Mouse (Mus musculus): ENCODE data around the gene Hgfac. TPM values are rescaled to one million over a fixed set of nuclear protein-coding genes. Genes with fewer than 3 reads are reported as not detected.

Hgfac gene
- polyA plus RNA-seq, 1 experiment, result 5.8 TPM

- no peak overlapping the region for H3K27ac ChIP-seq (ENCODE audit: control insufficient read depth, insufficient read depth, low read depth, low read length, poor library complexity)
- no peaks in the 10 kb centered on the region; the same call in 1 of the 2 replicates for H3K4me1 ChIP-seq (ENCODE audit: control insufficient read depth, insufficient read depth, low read length)
- WGBS, result 96% methylated on average over 1 of the region's 1 CpGs
- TF ChIP-seq CTCF (IDR thresholded peaks at IDR 0.05; ENCODE audit: control insufficient read depth, insufficient read depth, low read length), result no peak
- TF ChIP-seq POLR2A (IDR thresholded peaks at IDR 0.05; ENCODE audit: borderline replicate concordance, control insufficient read depth, low read depth, low read length), result no peak
- H3K4me3 ChIP-seq (replicated peaks; ENCODE audit: control insufficient read depth, low read depth, low read length), result no peak overlapping the region
Observed at GRCm38 (mm10) chr5:35029303-35029702, 12.0 kb upstream of the Hgfac start.

DNA sequence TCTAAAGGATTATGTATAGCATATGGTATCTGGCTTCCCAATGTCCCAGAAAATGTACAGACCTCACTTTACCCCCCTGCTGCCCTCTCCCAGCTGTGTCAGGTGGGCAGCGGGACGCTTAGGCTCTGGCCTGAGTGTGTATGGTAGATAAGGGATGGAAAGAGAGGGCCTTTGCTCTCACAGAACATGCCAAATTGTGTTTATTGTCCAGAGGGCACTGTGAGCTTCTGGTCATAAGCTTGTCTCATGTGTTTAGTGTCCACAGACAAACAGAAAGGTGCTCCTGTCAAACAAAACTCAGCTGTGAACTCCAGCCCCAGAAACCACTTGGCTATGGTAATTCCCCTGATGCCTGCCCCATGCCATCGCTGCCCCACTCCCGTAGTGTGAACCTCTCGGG, 11.6 kb upstream of the Hgfac start:
- 97% methylated on average over 5 of the region's 5 CpGs for WGBS
- Histone ChIP-seq H3K4me1 (ENCODE audit: control insufficient read depth, insufficient read depth, low read length) (no peaks in the 10 kb centered on the region; the same call in 1 of the 2 replicates), H3K27ac (ENCODE audit: control insufficient read depth, insufficient read depth, low read depth, low read length, poor library complexity) (no peak overlapping the region), H3K4me3 (replicated peaks; ENCODE audit: control insufficient read depth, low read depth, low read length) (no peak overlapping the region)
- TF ChIP-seq CTCF (IDR thresholded peaks at IDR 0.05; ENCODE audit: control insufficient read depth, insufficient read depth, low read length) (no peak), POLR2A (IDR thresholded peaks at IDR 0.05; ENCODE audit: borderline replicate concordance, control insufficient read depth, low read depth, low read length) (no peak)

DNA sequence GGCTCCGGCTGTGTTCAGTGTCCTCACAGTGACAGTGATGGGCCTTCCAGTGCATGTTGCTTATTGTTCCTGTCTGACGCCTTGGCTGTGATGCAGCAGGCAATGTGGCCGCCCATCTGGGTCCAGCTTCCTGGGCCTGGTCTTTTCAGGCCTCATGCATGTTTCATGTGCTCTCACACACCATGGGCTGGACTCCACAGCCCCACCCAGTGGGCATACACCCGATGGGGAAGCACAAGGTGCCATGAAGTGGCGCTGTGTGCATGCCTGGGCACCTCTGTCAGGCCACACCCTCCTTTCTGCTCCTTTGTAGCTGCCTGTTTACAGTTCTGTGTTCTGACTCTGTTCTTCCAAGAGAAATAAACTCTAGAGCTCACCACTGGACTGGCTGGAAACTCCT, 8.2 kb upstream of the Hgfac start:
- 52% methylated on average over 5 of the region's 5 CpGs for WGBS

GRCm38 (mm10) chr5:35033619-35034018, 7.7 kb upstream of the Hgfac start:
- TF ChIP-seq CTCF (IDR thresholded peaks at IDR 0.05; ENCODE audit: control insufficient read depth, insufficient read depth, low read length) (no peak), POLR2A (IDR thresholded peaks at IDR 0.05; ENCODE audit: borderline replicate concordance, control insufficient read depth, low read depth, low read length) (no peak)
- WGBS, result 39% methylated on average over 1 of the region's 1 CpGs
- Histone ChIP-seq H3K4me3 (replicated peaks; ENCODE audit: control insufficient read depth, low read depth, low read length) (no peak overlapping the region), H3K4me1 (ENCODE audit: control insufficient read depth, insufficient read depth, low read length) (no peaks in the 10 kb centered on the region; the same call in 1 of the 2 replicates), H3K27ac (ENCODE audit: control insufficient read depth, insufficient read depth, low read depth, low read length, poor library complexity) (no peak overlapping the region; the same call in 1 of the 2 replicates)

More for the DNA sequence above, 8.2 kb upstream of the Hgfac start:
- no peaks in the 10 kb centered on the region; the same call in 1 of the 2 replicates for H3K4me1 ChIP-seq (ENCODE audit: control insufficient read depth, insufficient read depth, low read length)
- no peak overlapping the region for H3K27ac ChIP-seq (ENCODE audit: control insufficient read depth, insufficient read depth, low read depth, low read length, poor library complexity)
- H3K4me3 ChIP-seq (replicated peaks; ENCODE audit: control insufficient read depth, low read depth, low read length), result no peak overlapping the region
- TF ChIP-seq CTCF (IDR thresholded peaks at IDR 0.05; ENCODE audit: control insufficient read depth, insufficient read depth, low read length), result peak; percentile 63
- TF ChIP-seq POLR2A (IDR thresholded peaks at IDR 0.05; ENCODE audit: borderline replicate concordance, control insufficient read depth, low read depth, low read length), result no peak

DNA sequence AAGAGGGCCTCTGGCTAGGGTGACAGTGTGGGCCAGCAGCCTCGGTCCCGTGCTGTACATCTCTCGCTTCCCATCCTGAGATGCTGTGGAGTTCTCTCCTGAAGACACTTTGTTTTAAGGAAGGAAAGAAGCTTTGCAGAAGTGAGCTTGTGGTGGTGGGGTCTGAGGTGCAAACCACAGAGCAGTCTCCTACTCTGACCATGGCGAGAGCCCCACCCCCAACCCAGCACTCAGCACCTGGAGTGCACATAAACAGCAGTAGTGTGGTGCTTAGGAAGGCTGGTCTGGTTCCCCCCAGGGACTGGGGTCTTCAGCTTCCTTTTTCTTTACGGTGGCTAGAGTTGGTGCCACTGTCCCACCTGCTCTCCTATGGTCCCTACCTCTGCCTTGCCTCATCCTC, 6.2 kb upstream of the Hgfac start:
- Histone ChIP-seq H3K27ac (ENCODE audit: control insufficient read depth, insufficient read depth, low read depth, low read length, poor library complexity) (peak overlapping the region; percentile 42), H3K4me1 (ENCODE audit: control insufficient read depth, insufficient read depth, low read length) (no peaks in the 10 kb centered on the region; the same call in 1 of the 2 replicates), H3K4me3 (replicated peaks; ENCODE audit: control insufficient read depth, low read depth, low read length) (no peak overlapping the region)
- 15% methylated on average over 5 of the region's 5 CpGs for WGBS
- no peak for TF ChIP-seq POLR2A (IDR thresholded peaks at IDR 0.05; ENCODE audit: borderline replicate concordance, control insufficient read depth, low read depth, low read length)
- no peak for TF ChIP-seq CTCF (IDR thresholded peaks at IDR 0.05; ENCODE audit: control insufficient read depth, insufficient read depth, low read length)

- TF ChIP-seq CTCF (IDR thresholded peaks at IDR 0.05; ENCODE audit: control insufficient read depth, insufficient read depth, low read length), result no peak
- TF ChIP-seq POLR2A (IDR thresholded peaks at IDR 0.05; ENCODE audit: borderline replicate concordance, control insufficient read depth, low read depth, low read length), result no peak
- WGBS, result 17% methylated on average over 4 of the region's 4 CpGs
- Histone ChIP-seq H3K27ac (ENCODE audit: control insufficient read depth, insufficient read depth, low read depth, low read length, poor library complexity) (0 out of 2 replicates have a peak overlapping the region, but pooled peaks have one; percentile 42), H3K4me1 (ENCODE audit: control insufficient read depth, insufficient read depth, low read length) (no peaks in the 10 kb centered on the region; the same call in 1 of the 2 replicates), H3K4me3 (replicated peaks; ENCODE audit: control insufficient read depth, low read depth, low read length) (no peak overlapping the region)
Observed at GRCm38 (mm10) chr5:35035795-35036194, 5.5 kb upstream of the Hgfac start.

GRCm38 (mm10) chr5:35037438-35037837, 3.9 kb upstream of the Hgfac start:
- Histone ChIP-seq H3K4me1 (ENCODE audit: control insufficient read depth, insufficient read depth, low read length) (no peaks in the 10 kb centered on the region; the same call in 1 of the 2 replicates), H3K4me3 (replicated peaks; ENCODE audit: control insufficient read depth, low read depth, low read length) (no peak overlapping the region), H3K27ac (ENCODE audit: control insufficient read depth, insufficient read depth, low read depth, low read length, poor library complexity) (no peak overlapping the region)
- TF ChIP-seq CTCF (IDR thresholded peaks at IDR 0.05; ENCODE audit: control insufficient read depth, insufficient read depth, low read length), result no peak
- no peak for TF ChIP-seq POLR2A (IDR thresholded peaks at IDR 0.05; ENCODE audit: borderline replicate concordance, control insufficient read depth, low read depth, low read length)

- Histone ChIP-seq H3K4me3 (replicated peaks; ENCODE audit: control insufficient read depth, low read depth, low read length) (no peak overlapping the region), H3K4me1 (ENCODE audit: control insufficient read depth, insufficient read depth, low read length) (no peaks in the 10 kb centered on the region; the same call in 1 of the 2 replicates), H3K27ac (ENCODE audit: control insufficient read depth, insufficient read depth, low read depth, low read length, poor library complexity) (no peak overlapping the region)
- WGBS, result 6% methylated on average over 10 of the region's 10 CpGs
- TF ChIP-seq POLR2A (IDR thresholded peaks at IDR 0.05; ENCODE audit: borderline replicate concordance, control insufficient read depth, low read depth, low read length) (no peak), CTCF (IDR thresholded peaks at IDR 0.05; ENCODE audit: control insufficient read depth, insufficient read depth, low read length) (no peak)
Observed at GRCm38 (mm10) chr5:35042431-35043109, 1.3 kb downstream of the Hgfac start.

All from bone marrow, adult 2 months (tissue).